Mouse (Mus musculus): Measurements from ENCODE around the gene Mab21l1. TPM values are rescaled to one million over a fixed set of nuclear protein-coding genes. Genes with fewer than 3 reads are reported as not detected.

Mab21l1 gene
- 68.1 and 68.5 TPM in 2 replicates for polyA plus RNA-seq (2014; fragmentation: Nextera tagmentation; extraction: Ambion mirVana)

- Histone ChIP-seq H3K27ac (ENCODE audit: low read depth, low read length) (peak within 1 kb of the TSS; percentile 84), H3K4me2 (replicated peaks; ENCODE audit: low read depth, low read length) (peak within 1 kb of the TSS; percentile 54), H3K27me3 (ENCODE audit: control insufficient read depth, insufficient read depth, low read length) (peaks cover 20% of the 10 kb centered on the region), H3K36me3 (ENCODE audit: control insufficient read depth, insufficient read depth, low read length) (no peaks in the 10 kb centered on the region), H3K4me3 (ENCODE audit: low read depth, low read length) (peak within 1 kb of the TSS; percentile 48), H3K9ac (ENCODE audit: low read depth, low read length) (peak within 1 kb of the TSS; percentile 71), H3K4me1 (replicated peaks; ENCODE audit: control insufficient read depth, insufficient read depth, low read length) (0 out of 2 replicates have a peak, but pooled peaks cover 5% of the 10 kb centered on the region), H3K9me3 (ENCODE audit: control insufficient read depth, low read length) (no peaks in the 10 kb centered on the region)
- under 1% methylated on average over 16 of the region's 16 CpGs for WGBS
- peak; percentile 74 for DNase-seq (ENCODE audit: low spot score)
- ATAC-seq (ENCODE audit: low FRiP score) = peak; percentile 61
Observed at GRCm38 (mm10) chr3:55782056-55782687, at the start of gene Mab21l1. Gene Mab21l1 (plus strand): TSS chr3:55782510.

- no peaks in the 10 kb centered on the region for H3K36me3 ChIP-seq (ENCODE audit: control insufficient read depth, insufficient read depth, low read length)
Observed at GRCm38 (mm10) chr3:55733665-55734064, 48.6 kb upstream of the Mab21l1 start.

DNA sequence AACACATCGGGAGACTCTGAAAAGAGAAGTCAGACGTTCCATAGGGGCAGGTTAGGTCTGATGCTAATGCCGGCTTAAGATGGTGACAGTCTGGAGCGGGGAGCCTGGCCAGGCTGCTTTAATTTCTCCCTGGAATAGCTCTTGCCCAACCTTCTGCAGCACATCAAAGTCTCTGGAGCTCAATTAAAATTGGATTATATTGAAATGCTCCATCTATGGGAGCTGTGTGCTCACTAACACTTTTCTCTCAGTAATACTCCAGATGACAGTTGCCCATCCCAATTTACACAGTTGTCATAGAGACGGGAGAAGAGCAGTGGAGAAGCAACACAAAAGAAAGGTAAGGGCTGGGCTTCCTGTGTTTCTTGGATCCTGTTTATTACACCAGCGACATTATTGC lies 40.9 kb upstream of the Mab21l1 start:
- no peak for ATAC-seq (ENCODE audit: low FRiP score)
- H3K4me1 ChIP-seq (replicated peaks; ENCODE audit: control insufficient read depth, insufficient read depth, low read length) = no peaks in the 10 kb centered on the region
- 65% methylated on average over 6 of the region's 6 CpGs for WGBS

More at GRCm38 (mm10) chr3:55733665-55734064, 48.6 kb upstream of the Mab21l1 start:
- no peak overlapping the region for H3K4me3 ChIP-seq (ENCODE audit: low read depth, low read length)
- no peak overlapping the region for H3K27ac ChIP-seq (ENCODE audit: low read depth, low read length)
- H3K9ac ChIP-seq (ENCODE audit: low read depth, low read length) = no peak overlapping the region
- no peaks in the 10 kb centered on the region for H3K4me1 ChIP-seq (replicated peaks; ENCODE audit: control insufficient read depth, insufficient read depth, low read length)
- H3K4me2 ChIP-seq (replicated peaks; ENCODE audit: low read depth, low read length) = no peak overlapping the region
- no peak for DNase-seq (ENCODE audit: low spot score)
- H3K9me3 ChIP-seq (ENCODE audit: control insufficient read depth, low read length) = no peaks in the 10 kb centered on the region
- ATAC-seq (ENCODE audit: low FRiP score) = no peak
- 61% methylated on average over 6 of the region's 6 CpGs for WGBS
- no peaks in the 10 kb centered on the region for H3K27me3 ChIP-seq (ENCODE audit: control insufficient read depth, insufficient read depth, low read length)

DNA sequence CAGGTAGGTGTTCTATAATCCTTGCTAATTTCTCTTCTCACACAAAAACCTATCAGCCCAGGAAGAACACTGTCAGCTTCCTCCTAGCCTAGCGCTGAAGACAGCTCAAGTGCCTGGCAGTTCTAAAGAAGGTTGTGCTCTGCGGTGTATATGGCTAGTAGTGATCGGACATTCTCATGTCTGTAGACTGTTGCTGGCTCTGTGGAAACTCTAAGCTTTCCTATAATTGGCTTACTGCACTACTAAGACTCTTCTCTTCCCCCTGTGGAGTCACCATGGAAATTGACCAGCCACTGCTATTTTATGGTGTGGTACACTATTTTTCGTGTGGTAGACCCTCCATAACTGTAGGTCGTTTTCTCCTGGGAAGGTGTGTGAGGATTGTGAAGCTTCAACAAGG lies 40.1 kb upstream of the Mab21l1 start:
- Histone ChIP-seq H3K36me3 (ENCODE audit: control insufficient read depth, insufficient read depth, low read length) (no peaks in the 10 kb centered on the region), H3K9ac (ENCODE audit: low read depth, low read length) (no peak overlapping the region), H3K27ac (ENCODE audit: low read depth, low read length) (peak overlapping the region; percentile 58), H3K4me2 (replicated peaks; ENCODE audit: low read depth, low read length) (no peak overlapping the region), H3K9me3 (ENCODE audit: control insufficient read depth, low read length) (no peaks in the 10 kb centered on the region), H3K27me3 (ENCODE audit: control insufficient read depth, insufficient read depth, low read length) (no peaks in the 10 kb centered on the region), H3K4me1 (replicated peaks; ENCODE audit: control insufficient read depth, insufficient read depth, low read length) (no peaks in the 10 kb centered on the region), H3K4me3 (ENCODE audit: low read depth, low read length) (no peak overlapping the region)
- no peak for DNase-seq (ENCODE audit: low spot score)
- 86% methylated on average over 5 of the region's 5 CpGs for WGBS
- ATAC-seq (ENCODE audit: low FRiP score) = no peak

More for the DNA sequence above, 40.9 kb upstream of the Mab21l1 start:
- Histone ChIP-seq H3K9ac (ENCODE audit: low read depth, low read length) (no peak overlapping the region), H3K27me3 (ENCODE audit: control insufficient read depth, insufficient read depth, low read length) (no peaks in the 10 kb centered on the region), H3K4me3 (ENCODE audit: low read depth, low read length) (no peak overlapping the region), H3K4me2 (replicated peaks; ENCODE audit: low read depth, low read length) (no peak overlapping the region), H3K9me3 (ENCODE audit: control insufficient read depth, low read length) (no peaks in the 10 kb centered on the region), H3K27ac (ENCODE audit: low read depth, low read length) (peak overlapping the region; percentile 58), H3K36me3 (ENCODE audit: control insufficient read depth, insufficient read depth, low read length) (no peaks in the 10 kb centered on the region)
- no peak for DNase-seq (ENCODE audit: low spot score)

- WGBS = 68% methylated on average over 4 of the region's 4 CpGs
- DNase-seq (ENCODE audit: low spot score) (no peak), ATAC-seq (ENCODE audit: low FRiP score) (peak; percentile 51)
- H3K4me3 ChIP-seq (ENCODE audit: low read depth, low read length) = no peak overlapping the region
- H3K9ac ChIP-seq (ENCODE audit: low read depth, low read length) = no peak overlapping the region
- no peaks in the 10 kb centered on the region for H3K27me3 ChIP-seq (ENCODE audit: control insufficient read depth, insufficient read depth, low read length)
- peak overlapping the region; percentile 58; the same call in 1 of the 2 replicates for H3K27ac ChIP-seq (ENCODE audit: low read depth, low read length)
- no peak overlapping the region for H3K4me2 ChIP-seq (replicated peaks; ENCODE audit: low read depth, low read length)
- H3K9me3 ChIP-seq (ENCODE audit: control insufficient read depth, low read length) = no peaks in the 10 kb centered on the region
- H3K4me1 ChIP-seq (replicated peaks; ENCODE audit: control insufficient read depth, insufficient read depth, low read length) = no peaks in the 10 kb centered on the region
- no peaks in the 10 kb centered on the region for H3K36me3 ChIP-seq (ENCODE audit: control insufficient read depth, insufficient read depth, low read length)
Observed at GRCm38 (mm10) chr3:55742654-55743053, 39.7 kb upstream of the Mab21l1 start.

- Histone ChIP-seq H3K4me3 (ENCODE audit: low read depth, low read length) (no peak overlapping the region), H3K9me3 (ENCODE audit: control insufficient read depth, low read length) (no peaks in the 10 kb centered on the region), H3K9ac (ENCODE audit: low read depth, low read length) (no peak overlapping the region), H3K27ac (ENCODE audit: low read depth, low read length) (peak overlapping the region; percentile 36; the same call in 1 of the 2 replicates), H3K4me2 (replicated peaks; ENCODE audit: low read depth, low read length) (no peak overlapping the region), H3K27me3 (ENCODE audit: control insufficient read depth, insufficient read depth, low read length) (no peaks in the 10 kb centered on the region), H3K4me1 (replicated peaks; ENCODE audit: control insufficient read depth, insufficient read depth, low read length) (no peaks in the 10 kb centered on the region), H3K36me3 (ENCODE audit: control insufficient read depth, insufficient read depth, low read length) (no peaks in the 10 kb centered on the region)
- WGBS = 83% methylated on average over 5 of the region's 5 CpGs
- no peak for ATAC-seq (ENCODE audit: low FRiP score)
- no peak for DNase-seq (ENCODE audit: low spot score)
Observed at GRCm38 (mm10) chr3:55743885-55744284, 38.4 kb upstream of the Mab21l1 start.

GRCm38 (mm10) chr3:55750445-55751065 lies 31.8 kb upstream of the Mab21l1 start:
- ATAC-seq (ENCODE audit: low FRiP score) = peak; percentile 61
- H3K36me3 ChIP-seq (ENCODE audit: control insufficient read depth, insufficient read depth, low read length) = no peaks in the 10 kb centered on the region
- no peaks in the 10 kb centered on the region for H3K9me3 ChIP-seq (ENCODE audit: control insufficient read depth, low read length)
- no peak overlapping the region for H3K9ac ChIP-seq (ENCODE audit: low read depth, low read length)
- DNase-seq (ENCODE audit: low spot score) = no peak
- no peaks in the 10 kb centered on the region for H3K27me3 ChIP-seq (ENCODE audit: control insufficient read depth, insufficient read depth, low read length)
- peak overlapping the region; percentile 59; the same call in 1 of the 2 replicates for H3K27ac ChIP-seq (ENCODE audit: low read depth, low read length)
- H3K4me3 ChIP-seq (ENCODE audit: low read depth, low read length) = no peak overlapping the region
- H3K4me2 ChIP-seq (replicated peaks; ENCODE audit: low read depth, low read length) = no peak overlapping the region
- H3K4me1 ChIP-seq (replicated peaks; ENCODE audit: control insufficient read depth, insufficient read depth, low read length) = no peaks in the 10 kb centered on the region
- 48% methylated on average over 11 of the region's 11 CpGs for WGBS

GRCm38 (mm10) chr3:55751363-55751762 lies 30.9 kb upstream of the Mab21l1 start:
- Histone ChIP-seq H3K4me1 (replicated peaks; ENCODE audit: control insufficient read depth, insufficient read depth, low read length) (peaks cover 2% of the 10 kb centered on the region; the same call in 1 of the 2 replicates), H3K9me3 (ENCODE audit: control insufficient read depth, low read length) (no peaks in the 10 kb centered on the region), H3K36me3 (ENCODE audit: control insufficient read depth, insufficient read depth, low read length) (no peaks in the 10 kb centered on the region), H3K4me2 (replicated peaks; ENCODE audit: low read depth, low read length) (no peak overlapping the region), H3K4me3 (ENCODE audit: low read depth, low read length) (no peak overlapping the region), H3K27me3 (ENCODE audit: control insufficient read depth, insufficient read depth, low read length) (no peaks in the 10 kb centered on the region), H3K9ac (ENCODE audit: low read depth, low read length) (no peak overlapping the region), H3K27ac (ENCODE audit: low read depth, low read length) (peak overlapping the region; percentile 48; the same call in 1 of the 2 replicates)
- WGBS = 52% methylated on average over 5 of the region's 5 CpGs
- ATAC-seq (ENCODE audit: low FRiP score) (no peak), DNase-seq (ENCODE audit: low spot score) (no peak)

DNA sequence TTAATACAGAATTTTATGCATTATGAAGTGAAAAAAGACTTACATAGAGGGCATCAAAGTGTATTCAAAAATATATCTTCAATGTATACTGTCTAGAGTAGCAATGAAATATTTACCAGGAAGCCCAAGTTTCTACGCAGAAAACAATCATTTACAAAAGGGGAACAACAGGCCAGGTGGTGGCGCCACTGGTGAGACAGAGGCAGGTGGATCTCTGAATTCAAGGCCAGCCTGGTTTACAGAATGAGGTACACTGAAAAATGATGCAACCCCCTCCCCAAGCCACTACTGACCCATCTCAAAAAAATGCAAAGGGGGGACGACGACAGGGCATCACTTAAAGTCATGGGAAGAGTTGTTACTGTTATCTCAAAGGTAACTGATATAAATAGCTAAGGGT lies 29.8 kb upstream of the Mab21l1 start:
- Histone ChIP-seq H3K4me1 (replicated peaks; ENCODE audit: control insufficient read depth, insufficient read depth, low read length) (peaks cover 5% of the 10 kb centered on the region; the same call in 1 of the 2 replicates), H3K4me3 (ENCODE audit: low read depth, low read length) (no peak overlapping the region), H3K9me3 (ENCODE audit: control insufficient read depth, low read length) (no peaks in the 10 kb centered on the region), H3K27me3 (ENCODE audit: control insufficient read depth, insufficient read depth, low read length) (no peaks in the 10 kb centered on the region), H3K9ac (ENCODE audit: low read depth, low read length) (no peak overlapping the region), H3K27ac (ENCODE audit: low read depth, low read length) (no peak overlapping the region), H3K36me3 (ENCODE audit: control insufficient read depth, insufficient read depth, low read length) (no peaks in the 10 kb centered on the region), H3K4me2 (replicated peaks; ENCODE audit: low read depth, low read length) (no peak overlapping the region)
- no peak for ATAC-seq (ENCODE audit: low FRiP score)
- DNase-seq (ENCODE audit: low spot score) = no peak
- WGBS = 74% methylated on average over 4 of the region's 4 CpGs

All from hindbrain, embryonic 11.5 days (tissue).